Mouse (Mus musculus): Measurements from ENCODE around the gene Eaf2. TPM values are rescaled to one million over a fixed set of nuclear protein-coding genes. Genes with fewer than 3 reads are reported as not detected.
"Not testable (repeated sequence)": the region's sequence is repeated elsewhere in the genome, so short reads cannot be mapped to it uniquely, and the experiment has no call there.

Gene Eaf2
- polyA plus RNA-seq, 1 experiment from 2014 or later = 24.6 TPM

- no peak for TF ChIP-seq CTCF (IDR thresholded peaks at IDR 0.05; ENCODE audit: low read depth)
- WGBS = under 1% methylated on average over 45 of the region's 48 CpGs
- Histone ChIP-seq H3K9ac (ENCODE audit: low read depth, low read length) (peak overlapping the region; percentile 92), H3K36me3 (ENCODE audit: insufficient read depth, low read length) (peaks cover 8% of the 10 kb centered on the region; the same call in 1 of the 2 replicates), H3K27ac (peak overlapping the region; percentile 89), H3K9me3 (replicated peaks; ENCODE audit: low read length) (no peaks in the 10 kb centered on the region), H3K4me1 (replicated peaks; ENCODE audit: insufficient read depth, low read length) (peaks cover 6% of the 10 kb centered on the region; the same call in 1 of the 2 replicates), H3K4me3 (replicated peaks; ENCODE audit: low read depth, low read length) (peak overlapping the region; percentile 84), H3K4me2 (ENCODE audit: low read length) (peak overlapping the region; percentile 65), H3K27me3 (ENCODE audit: insufficient read depth, low read length) (no peaks in the 10 kb centered on the region)
- DNase-seq (ENCODE audit: low spot score) (peak; percentile 56), ATAC-seq (replicated peaks; ENCODE audit: low FRiP score, low read depth) (no peak)
Observed at GRCm38 (mm10) chr16:36875276-36875851, 561 bp upstream of the Eaf2 start.

DNA sequence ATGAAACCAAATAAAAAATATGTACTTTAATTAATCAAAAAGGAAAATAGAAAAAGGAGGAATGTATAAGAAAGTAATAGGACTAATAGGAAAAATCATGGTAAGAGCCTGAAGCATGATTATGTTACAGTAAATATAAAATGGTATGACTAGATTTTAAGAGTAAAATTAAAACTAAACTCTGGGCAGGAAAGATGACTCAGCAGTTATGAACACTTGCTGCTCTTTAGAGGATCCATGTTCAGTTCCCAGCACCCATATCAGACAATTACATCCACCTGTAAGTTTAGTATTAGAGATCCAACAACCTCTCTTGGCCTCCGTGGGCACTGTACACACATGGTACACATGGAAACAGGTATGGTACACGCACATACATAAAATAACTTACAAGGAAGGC, 5.4 kb downstream of the Eaf2 start:
- H3K4me2 ChIP-seq (ENCODE audit: low read length) = no peak overlapping the region
- ATAC-seq (replicated peaks; ENCODE audit: low FRiP score, low read depth) (no peak), DNase-seq (ENCODE audit: low spot score) (no peak)
- no peak for TF ChIP-seq CTCF (IDR thresholded peaks at IDR 0.05; ENCODE audit: low read depth)
- H3K36me3 ChIP-seq (ENCODE audit: insufficient read depth, low read length) = peaks cover 13% of the 10 kb centered on the region; the same call in 1 of the 2 replicates
- H3K27ac ChIP-seq = no peak overlapping the region
- no peaks in the 10 kb centered on the region for H3K27me3 ChIP-seq (ENCODE audit: insufficient read depth, low read length)
- 96% methylated on average over 2 of the region's 2 CpGs for WGBS
- no peaks in the 10 kb centered on the region for H3K9me3 ChIP-seq (replicated peaks; ENCODE audit: low read length)
- no peak overlapping the region for H3K9ac ChIP-seq (ENCODE audit: low read depth, low read length)
- no peak overlapping the region for H3K4me3 ChIP-seq (replicated peaks; ENCODE audit: low read depth, low read length)
- peaks cover 6% of the 10 kb centered on the region; the same call in 1 of the 2 replicates for H3K4me1 ChIP-seq (replicated peaks; ENCODE audit: insufficient read depth, low read length)

DNA sequence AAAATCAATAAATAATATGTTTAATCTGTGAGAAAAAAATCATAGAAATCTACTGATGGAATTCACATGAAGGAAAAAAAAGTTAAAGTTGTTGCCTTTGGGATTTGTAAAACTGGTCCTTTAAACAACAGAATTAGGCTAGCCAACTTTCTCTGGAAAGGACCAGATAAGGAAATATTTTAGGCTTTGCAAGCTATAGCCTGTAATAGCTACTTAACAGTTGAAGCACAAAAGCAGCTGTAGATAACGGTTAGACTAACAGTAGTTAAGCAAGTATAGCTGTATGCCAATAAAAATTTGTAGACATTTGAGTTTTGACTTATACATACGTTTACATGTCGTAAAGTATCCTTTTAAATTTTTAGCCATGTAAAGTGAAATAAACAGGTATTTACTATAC, 11.2 kb downstream of the Eaf2 start:
- Histone ChIP-seq H3K4me2 (ENCODE audit: low read length) (no peak overlapping the region), H3K9ac (ENCODE audit: low read depth, low read length) (no peak overlapping the region), H3K27me3 (ENCODE audit: insufficient read depth, low read length) (no peaks in the 10 kb centered on the region), H3K4me3 (replicated peaks; ENCODE audit: low read depth, low read length) (no peak overlapping the region), H3K36me3 (ENCODE audit: insufficient read depth, low read length) (0 out of 2 replicates have a peak, but pooled peaks cover 7% of the 10 kb centered on the region), H3K9me3 (replicated peaks; ENCODE audit: low read length) (no peaks in the 10 kb centered on the region), H3K27ac (no peak overlapping the region), H3K4me1 (replicated peaks; ENCODE audit: insufficient read depth, low read length) (no peaks in the 10 kb centered on the region)
- no peak for DNase-seq (ENCODE audit: low spot score)
- 90% methylated on average over 3 of the region's 3 CpGs for WGBS
- ATAC-seq (replicated peaks; ENCODE audit: low FRiP score, low read depth) = no peak
- no peak for TF ChIP-seq CTCF (IDR thresholded peaks at IDR 0.05; ENCODE audit: low read depth)

GRCm38 (mm10) chr16:36851202-36851601, 23.6 kb downstream of the Eaf2 start:
- 92% methylated on average over 3 of the region's 3 CpGs for WGBS
- H3K9me3 ChIP-seq (replicated peaks; ENCODE audit: low read length) = no peaks in the 10 kb centered on the region
- H3K4me3 ChIP-seq (replicated peaks; ENCODE audit: low read depth, low read length) = no peak overlapping the region
- no peak for TF ChIP-seq CTCF (IDR thresholded peaks at IDR 0.05; ENCODE audit: low read depth)
- ATAC-seq (replicated peaks; ENCODE audit: low FRiP score, low read depth) (no peak), DNase-seq (ENCODE audit: low spot score) (no peak)
- no peaks in the 10 kb centered on the region for H3K27me3 ChIP-seq (ENCODE audit: insufficient read depth, low read length)
- no peaks in the 10 kb centered on the region for H3K4me1 ChIP-seq (replicated peaks; ENCODE audit: insufficient read depth, low read length)
- H3K27ac ChIP-seq = no peak overlapping the region
- no peak overlapping the region for H3K9ac ChIP-seq (ENCODE audit: low read depth, low read length)
- H3K4me2 ChIP-seq (ENCODE audit: low read length) = no peak overlapping the region
- H3K36me3 ChIP-seq (ENCODE audit: insufficient read depth, low read length) = peaks cover 6% of the 10 kb centered on the region

DNA sequence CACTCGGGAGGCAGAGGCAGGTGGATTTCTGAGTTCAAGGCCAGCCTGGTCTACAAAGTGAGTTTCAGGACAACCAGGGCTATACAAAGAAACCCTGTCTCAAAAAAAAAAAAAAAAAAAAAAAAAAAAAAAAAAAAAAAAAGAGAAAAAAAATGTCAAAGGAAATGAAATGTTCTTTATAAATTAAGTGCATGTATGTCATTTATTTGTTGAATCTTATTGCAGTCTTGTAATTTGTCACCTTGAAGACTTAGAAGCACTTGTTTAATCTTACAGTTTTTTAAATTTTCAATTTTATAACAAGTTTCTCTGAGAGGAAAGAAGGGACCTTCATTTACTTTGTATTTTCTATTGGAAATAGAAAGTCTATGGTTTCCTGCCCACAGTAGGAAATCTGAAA, 27.9 kb downstream of the Eaf2 start:
- not testable (repeated sequence) for H3K27me3 ChIP-seq (ENCODE audit: insufficient read depth, low read length); H3K9ac ChIP-seq (ENCODE audit: low read depth, low read length); ATAC-seq (replicated peaks; ENCODE audit: low FRiP score, low read depth); H3K4me3 ChIP-seq (replicated peaks; ENCODE audit: low read depth, low read length); H3K4me1 ChIP-seq (replicated peaks; ENCODE audit: insufficient read depth, low read length); DNase-seq (ENCODE audit: low spot score); H3K36me3 ChIP-seq (ENCODE audit: insufficient read depth, low read length); H3K27ac ChIP-seq; H3K9me3 ChIP-seq (replicated peaks; ENCODE audit: low read length); H3K4me2 ChIP-seq (ENCODE audit: low read length)
- 95% methylated on average over 1 of the region's 1 CpGs for WGBS

GRCm38 (mm10) chr16:36828820-36829219, 46.0 kb downstream of the Eaf2 start:
- Histone ChIP-seq H3K27me3 (ENCODE audit: insufficient read depth, low read length) (no peaks in the 10 kb centered on the region), H3K9me3 (replicated peaks; ENCODE audit: low read length) (no peaks in the 10 kb centered on the region), H3K4me3 (replicated peaks; ENCODE audit: low read depth, low read length) (peak overlapping the region; percentile 78), H3K27ac (no peak overlapping the region), H3K36me3 (ENCODE audit: insufficient read depth, low read length) (no peaks in the 10 kb centered on the region), H3K4me1 (replicated peaks; ENCODE audit: insufficient read depth, low read length) (no peaks in the 10 kb centered on the region), H3K4me2 (ENCODE audit: low read length) (peak overlapping the region; percentile 69), H3K9ac (ENCODE audit: low read depth, low read length) (peak overlapping the region; percentile 79)
- TF ChIP-seq CTCF (IDR thresholded peaks at IDR 0.05; ENCODE audit: low read depth) = no peak
- 0 out of 2 replicates have a peak, but pooled peaks have one; percentile 8 for ATAC-seq (replicated peaks; ENCODE audit: low FRiP score, low read depth)
- peak; percentile 25 for DNase-seq (ENCODE audit: low spot score)
- 6% methylated on average over 11 of the region's 11 CpGs for WGBS
